Mouse (Mus musculus) midbrain, postnatal 0 days (tissue): ENCODE results near the gene Gm5128. TPM values are rescaled to one million over a fixed set of nuclear protein-coding genes. Genes with fewer than 3 reads are reported as not detected.
"Not testable (repeated sequence)": the region's sequence is repeated elsewhere in the genome, so short reads cannot be mapped to it uniquely, and the experiment has no call there.

Experiments used
- ATAC-seq: fragments of 200-750 bp; cut with Nextera tagmentation; 2 replicates; pipeline ENCODE4 v1.8.0; 2017; ENCODE audit warnings: moderate number of reproducible peaks, mild to moderate bottlenecking, moderate TSS enrichment, moderate library complexity; ENCODE audit not compliant: low FRiP score
- DNase-seq: peaks from one replicate; pipeline ENCODE4 v3.0.0-alpha.2; 2015; ENCODE audit warnings: low spot score
- H3K27ac ChIP-seq: fragments of 300-500 bp; sonication (generic); 2 replicates; pipeline ENCODE4 v1.5.1; 2014; ENCODE audit warnings: low read depth, mild to moderate bottlenecking, low read length, mixed read lengths
- H3K27me3 ChIP-seq: fragments of 300-500 bp; sonication (generic); 2 replicates; pipeline ENCODE4 v1.6.1; 2014; ENCODE audit warnings: low read length, control low read depth, mixed read lengths; ENCODE audit not compliant: insufficient read depth
- H3K36me3 ChIP-seq: fragments of 300-500 bp; sonication (generic); 2 replicates; pipeline ENCODE4 v1.6.1; 2014; ENCODE audit warnings: low read length, control low read depth, mixed read lengths; ENCODE audit not compliant: insufficient read depth
- H3K4me1 ChIP-seq: fragments of 300-500 bp; sonication (generic); 2 replicates; pipeline ENCODE4 v1.6.1; 2014; ENCODE audit warnings: mild to moderate bottlenecking, control low read depth, antibody characterized with exemption, low read length, mixed read lengths; ENCODE audit not compliant: insufficient read depth
- H3K4me2 ChIP-seq: fragments of 300-500 bp; sonication (generic); 2 replicates; pipeline ENCODE4 v1.6.1; 2014; ENCODE audit warnings: low read depth, mild to moderate bottlenecking, low read length, mixed read lengths; ENCODE audit not compliant: poor library complexity, severe bottlenecking
- H3K4me3 ChIP-seq: fragments of 300-500 bp; sonication (generic); 2 replicates; pipeline ENCODE4 v1.5.1; 2014; ENCODE audit warnings: low read depth, mild to moderate bottlenecking, low read length, moderate library complexity
- H3K9ac ChIP-seq: fragments of 300-500 bp; sonication (generic); replicated peaks from 2 replicates; pipeline ENCODE4 v1.6.1; 2014; ENCODE audit warnings: mild to moderate bottlenecking, low read length, moderate library complexity, mixed read lengths; ENCODE audit not compliant: poor library complexity, severe bottlenecking
- H3K9me3 ChIP-seq: fragments of 300-500 bp; sonication (generic); 2 replicates; pipeline ENCODE4 v1.6.1; 2016; ENCODE audit warnings: low read length, control low read depth
- WGBS: fragments of 180-500 bp; shearing (Covaris S2); extraction: QIAGEN DNeasy Blood & Tissue Kit; methylation state at CpG from one replicate; pipeline ENCODE4 v1.1.7; 2014; 5-methylcytosine and 5-hydroxymethylcytosine counted together
- polyA plus RNA-seq: library from polyadenylated mRNA; unstranded; fragments of >200 nt; fragmentation: Nextera tagmentation; extraction: Ambion mirVana; gene quantifications from 2 replicates; pipeline ENCODE4 v1.2.1, GENCODE M21; 2015
- total RNA-seq: library from RNA; depleted of rRNA; stranded (reverse); fragments of >200 nt; gene quantifications from 2 replicates; pipeline ENCODE4 v1.2.3, GENCODE M21; 2014; rRNA removed

The Gm5128 gene
- total RNA-seq (not detected in 2 replicates), polyA plus RNA-seq (0.05 TPM in 1 of 2 replicates, not detected in the other)

DNA sequence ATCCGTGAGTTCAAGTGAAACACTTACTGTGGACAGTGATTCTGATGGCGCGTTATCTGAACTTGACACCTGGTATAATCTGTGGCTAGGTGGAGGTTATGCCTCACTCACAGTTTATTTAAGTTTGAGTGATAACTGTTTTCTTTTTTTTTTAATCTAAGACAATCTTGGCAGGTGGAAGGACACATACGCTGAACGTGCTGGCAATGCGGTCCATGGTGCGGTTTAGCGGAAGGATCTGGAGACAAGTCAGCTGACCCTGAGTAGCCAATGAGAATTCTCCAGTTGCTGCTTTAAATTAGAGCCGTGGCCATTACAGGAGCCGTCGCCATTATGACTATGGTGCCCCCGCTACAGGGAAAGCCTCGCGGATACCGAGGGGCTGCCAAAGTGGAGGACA, at the start of gene Gm5128:
Gene Gm5128 (plus strand): TSS at position 301 of the 400 bp plus-strand sequence.
- not testable (repeated sequence) for H3K36me3 ChIP-seq, H3K4me1 ChIP-seq, H3K4me2 ChIP-seq, DNase-seq, H3K27ac ChIP-seq, H3K9ac ChIP-seq, H3K27me3 ChIP-seq, ATAC-seq, H3K9me3 ChIP-seq, H3K4me3 ChIP-seq
- WGBS: no CpG with 5 or more reads among the region's 15 CpGs

DNA sequence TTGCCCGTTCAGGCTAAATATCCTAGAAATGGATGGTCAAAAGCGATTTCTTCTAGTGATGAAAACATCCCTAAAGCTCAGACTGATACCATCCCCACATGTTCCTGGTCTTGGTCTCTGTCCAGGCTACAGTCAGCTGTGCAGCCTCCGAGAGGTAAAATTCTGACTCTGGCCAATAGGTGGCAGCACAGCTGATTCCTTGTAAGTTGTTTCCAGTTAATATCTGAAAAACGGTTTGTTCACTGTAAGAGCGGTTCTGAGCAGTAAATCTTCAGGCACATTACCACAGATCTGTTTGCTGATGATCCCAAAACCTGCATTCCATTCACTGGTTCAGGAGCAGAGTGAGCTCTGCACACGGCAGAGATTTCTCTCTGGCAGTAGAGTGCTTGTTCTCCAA, 12.4 kb upstream of the Gm5128 start:
- H3K4me2 ChIP-seq, H3K4me1 ChIP-seq, H3K27ac ChIP-seq, ATAC-seq, H3K4me3 ChIP-seq, DNase-seq, H3K9me3 ChIP-seq, H3K27me3 ChIP-seq, H3K36me3 ChIP-seq, H3K9ac ChIP-seq: not testable (repeated sequence)
- 36% methylated on average over 2 of the region's 6 CpGs for WGBS

DNA sequence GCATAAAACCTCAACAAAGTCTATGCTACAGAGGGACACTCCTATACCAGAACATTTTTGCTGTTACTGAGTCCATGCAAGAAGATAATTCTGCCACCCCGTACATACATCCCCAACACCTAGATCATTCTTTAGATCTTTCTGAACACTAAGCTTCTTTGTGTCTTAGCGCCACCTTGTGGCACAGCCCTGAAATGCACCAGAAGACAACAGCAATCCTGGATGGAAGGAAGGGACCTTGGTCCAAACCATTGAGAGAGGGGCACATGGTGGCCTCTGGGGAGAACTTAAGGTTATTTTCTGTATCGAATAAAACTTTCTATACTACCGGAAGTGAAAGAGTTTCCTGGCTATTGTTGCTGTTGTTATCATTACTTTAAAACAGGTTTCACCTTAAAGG, 11.1 kb upstream of the Gm5128 start:
- H3K27ac ChIP-seq, H3K36me3 ChIP-seq, DNase-seq, H3K4me2 ChIP-seq, H3K4me1 ChIP-seq, H3K9ac ChIP-seq, H3K9me3 ChIP-seq, ATAC-seq, H3K27me3 ChIP-seq, H3K4me3 ChIP-seq: not testable (repeated sequence)
- no CpG with 5 or more reads among the region's 4 CpGs for WGBS

DNA sequence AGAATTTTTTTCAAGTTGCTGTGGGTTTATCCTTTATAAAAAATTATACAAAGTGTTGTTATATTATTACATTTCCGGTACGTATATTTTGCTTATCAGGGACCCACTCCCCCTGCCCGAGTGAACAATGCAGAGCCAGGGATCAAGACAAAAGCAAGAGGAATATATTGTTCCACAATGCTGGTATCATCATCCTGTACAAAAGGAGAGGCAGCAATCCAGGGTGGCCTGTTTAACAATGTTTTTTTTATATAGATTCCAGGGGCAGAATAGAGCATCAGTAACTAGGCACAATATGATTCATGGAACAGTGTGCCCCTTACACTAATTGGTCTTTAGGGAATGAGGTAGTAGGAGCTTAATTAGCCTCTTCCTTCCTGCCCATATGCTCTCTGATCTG, 30.5 kb downstream of the Gm5128 start:
- not testable (repeated sequence) for H3K4me3 ChIP-seq, DNase-seq, H3K27ac ChIP-seq, H3K9me3 ChIP-seq, H3K9ac ChIP-seq, H3K36me3 ChIP-seq, H3K4me1 ChIP-seq, H3K27me3 ChIP-seq, H3K4me2 ChIP-seq, ATAC-seq
- no CpG with 5 or more reads among the region's 3 CpGs for WGBS

DNA sequence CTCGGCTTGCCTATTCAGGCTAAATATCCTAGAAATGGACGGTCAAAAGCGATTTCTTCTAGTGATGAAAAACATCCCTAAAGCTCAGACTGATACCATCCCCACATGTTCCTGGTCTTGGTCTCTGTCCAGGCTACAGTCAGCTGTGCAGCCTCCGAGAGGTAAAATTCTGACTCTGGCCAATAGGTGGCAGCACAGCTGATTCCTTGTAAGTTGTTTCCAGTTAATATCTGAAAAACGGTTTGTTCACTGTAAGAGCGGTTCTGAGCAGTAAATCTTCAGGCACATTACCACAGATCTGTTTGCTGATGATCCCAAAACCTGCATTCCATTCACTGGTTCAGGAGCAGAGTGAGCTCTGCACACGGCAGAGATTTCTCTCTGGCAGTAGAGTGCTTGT, 48.1 kb downstream of the Gm5128 start:
- H3K4me3 ChIP-seq, H3K9ac ChIP-seq, H3K4me1 ChIP-seq, H3K4me2 ChIP-seq, H3K36me3 ChIP-seq, H3K27ac ChIP-seq, H3K27me3 ChIP-seq, ATAC-seq, H3K9me3 ChIP-seq, DNase-seq: not testable (repeated sequence)
- 46% methylated on average over 3 of the region's 7 CpGs for WGBS

DNA sequence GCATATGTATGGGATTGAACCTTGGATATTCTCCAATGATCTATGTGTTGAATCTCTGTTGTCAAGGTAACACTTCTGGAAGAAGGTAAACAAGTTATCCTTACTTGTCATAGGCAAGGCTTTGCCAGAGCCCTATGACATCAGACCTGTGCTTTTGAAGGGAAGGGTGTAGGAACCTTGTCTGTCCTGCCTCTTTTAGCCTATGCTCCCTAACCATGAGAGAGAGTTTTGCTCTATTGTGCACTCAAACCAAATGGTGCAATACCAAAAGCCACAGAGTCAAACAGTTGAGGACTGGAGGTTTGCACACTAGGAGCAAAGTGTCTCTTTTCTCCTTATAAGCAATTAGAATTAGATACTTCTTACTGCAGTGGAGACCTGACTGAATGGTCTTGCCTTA, 48.7 kb downstream of the Gm5128 start:
- not testable (repeated sequence) for H3K27me3 ChIP-seq, DNase-seq, H3K36me3 ChIP-seq, H3K4me3 ChIP-seq, H3K4me1 ChIP-seq, H3K9me3 ChIP-seq, H3K4me2 ChIP-seq, ATAC-seq, H3K27ac ChIP-seq, H3K9ac ChIP-seq

DNA sequence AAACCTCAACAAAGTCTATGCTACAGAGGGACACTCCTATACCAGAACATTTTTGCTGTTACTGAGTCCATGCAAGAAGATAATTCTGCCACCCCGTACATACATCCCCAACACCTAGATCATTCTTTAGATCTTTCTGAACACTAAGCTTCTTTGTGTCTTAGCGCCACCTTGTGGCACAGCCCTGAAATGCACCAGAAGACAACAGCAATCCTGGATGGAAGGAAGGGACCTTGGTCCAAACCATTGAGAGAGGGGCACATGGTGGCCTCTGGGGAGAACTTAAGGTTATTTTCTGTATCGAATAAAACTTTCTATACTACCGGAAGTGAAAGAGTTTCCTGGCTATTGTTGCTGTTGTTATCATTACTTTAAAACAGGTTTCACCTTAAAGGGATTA, 49.4 kb downstream of the Gm5128 start:
- not testable (repeated sequence) for H3K27me3 ChIP-seq, ATAC-seq, H3K4me1 ChIP-seq, H3K27ac ChIP-seq, H3K9ac ChIP-seq, H3K36me3 ChIP-seq, H3K4me3 ChIP-seq, DNase-seq, H3K4me2 ChIP-seq, H3K9me3 ChIP-seq
- WGBS: no CpG with 5 or more reads among the region's 4 CpGs

Other genes starting within 250 kb of the Gm5128 start
- gene Gm15023, start 195.7 kb upstream of the Gm5128 start, total RNA-seq: 0.19 TPM in 1 of 2 replicates, not detected in the other
- gene Gm15023, start 195.7 kb upstream of the Gm5128 start, polyA plus RNA-seq: not detected in 2 replicates
- 14.5 and 15.3 TPM in 2 replicates for gene Tceal6, start 162.6 kb upstream of the Gm5128 start, total RNA-seq
- 51.9 and 59.2 TPM in 2 replicates for gene Tceal6, start 162.6 kb upstream of the Gm5128 start, polyA plus RNA-seq
- gene Pramel3, start 71.0 kb upstream of the Gm5128 start, total RNA-seq: not detected in 2 replicates
- gene Pramel3, start 71.0 kb upstream of the Gm5128 start, polyA plus RNA-seq: not detected in 2 replicates
- gene Gm7903, start 60.6 kb downstream of the Gm5128 start, total RNA-seq: 0.05 TPM in 1 of 2 replicates, not detected in the other
- gene Gm7903, start 60.6 kb downstream of the Gm5128 start, polyA plus RNA-seq: not detected in 2 replicates
- not detected in 2 replicates for gene AV320801, start 121.3 kb downstream of the Gm5128 start, total RNA-seq
- gene AV320801, start 121.3 kb downstream of the Gm5128 start, polyA plus RNA-seq: not detected in 2 replicates
- gene Nxf7, start 225.5 kb downstream of the Gm5128 start, total RNA-seq: not detected in 2 replicates
- gene Nxf7, start 225.5 kb downstream of the Gm5128 start, polyA plus RNA-seq: not detected in 2 replicates